Mouse (Mus musculus) ES-E14 (cell line): ENCODE measurements around the gene Gprc6a.

Source experiments
- CHD2 ChIP-seq: IDR thresholded peaks from 2 replicates; pipeline ENCODE4 v1.6.1; 2014; ENCODE audit warnings: mild to moderate bottlenecking, low read depth, low read length, inconsistent platforms
- MAFK ChIP-seq: IDR thresholded peaks from 2 replicates; pipeline ENCODE4 v1.6.1; 2014; ENCODE audit warnings: mild to moderate bottlenecking, low read depth, low read length, inconsistent platforms; ENCODE audit not compliant: insufficient read depth

GRCm38 (mm10) chr10:51621193-51621592 lies 10.1 kb downstream of the Gprc6a start:
- TF ChIP-seq MAFK (no peak), CHD2 (no peak)
